Mouse (Mus musculus): ENCODE measurements around the gene Scd2.
"Not testable (repeated sequence)": the region's sequence is repeated elsewhere in the genome, so short reads cannot be mapped to it uniquely, and the experiment has no call there.

The Scd2 gene

DNA sequence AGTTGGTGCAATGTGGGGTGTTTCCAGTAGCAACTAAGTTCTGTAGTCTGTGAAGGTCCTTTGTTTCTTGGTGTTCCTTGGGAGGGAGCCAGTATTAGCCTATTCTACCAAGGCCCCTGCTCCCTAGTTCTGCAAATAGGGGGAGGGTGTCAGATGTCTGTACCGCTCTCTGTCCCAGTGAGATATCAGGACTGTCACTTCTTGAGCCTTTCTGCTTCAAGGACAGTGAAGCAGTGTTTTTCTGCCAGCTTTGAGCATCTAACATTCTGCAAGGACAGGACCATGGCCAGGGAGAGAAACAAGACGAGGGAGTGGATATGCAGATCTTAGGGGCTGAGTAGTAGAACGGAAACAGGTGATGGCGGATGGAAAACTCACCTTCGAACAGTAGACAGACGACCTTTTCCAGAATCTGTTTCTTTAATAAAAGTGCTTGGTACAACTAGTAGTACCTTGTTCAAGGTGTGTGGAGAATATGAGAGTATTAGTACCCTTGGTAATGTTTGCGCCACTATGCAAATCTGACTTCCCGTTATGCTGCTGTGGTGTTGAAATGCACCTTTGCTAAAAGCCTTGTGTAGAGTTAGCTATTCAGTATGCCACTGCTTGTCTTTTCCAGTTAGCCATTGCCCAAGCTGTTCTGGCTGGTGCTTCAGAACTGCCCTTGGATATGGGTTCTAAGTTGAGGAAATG is 3.7 kb downstream of the Scd2 start:
- no peak for DNase-seq (ENCODE audit: low spot score)

DNA sequence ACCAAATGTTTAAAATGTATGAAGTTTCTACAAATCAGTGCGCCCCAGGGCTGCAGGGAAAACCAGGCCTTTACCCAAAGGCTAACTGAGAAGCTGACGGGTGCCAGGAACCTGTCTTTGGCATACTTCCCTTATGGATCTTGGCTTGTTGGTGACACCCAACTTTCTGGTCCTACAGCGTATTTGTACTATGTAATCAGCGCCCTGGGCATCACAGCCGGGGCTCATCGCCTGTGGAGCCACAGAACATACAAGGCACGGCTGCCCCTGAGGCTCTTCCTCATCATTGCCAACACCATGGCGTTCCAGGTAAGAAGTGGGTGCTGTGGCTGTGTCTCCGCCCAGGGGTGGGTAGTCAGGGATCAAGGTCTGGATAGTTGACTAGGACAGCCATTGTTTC is 4.4 kb downstream of the Scd2 start:
- DNase-seq (ENCODE audit: low spot score), result no peak

- DNase-seq (ENCODE audit: low spot score), result no peak
Measured at GRCm38 (mm10) chr19:44299078-44299477, 5.6 kb downstream of the Scd2 start.

DNA sequence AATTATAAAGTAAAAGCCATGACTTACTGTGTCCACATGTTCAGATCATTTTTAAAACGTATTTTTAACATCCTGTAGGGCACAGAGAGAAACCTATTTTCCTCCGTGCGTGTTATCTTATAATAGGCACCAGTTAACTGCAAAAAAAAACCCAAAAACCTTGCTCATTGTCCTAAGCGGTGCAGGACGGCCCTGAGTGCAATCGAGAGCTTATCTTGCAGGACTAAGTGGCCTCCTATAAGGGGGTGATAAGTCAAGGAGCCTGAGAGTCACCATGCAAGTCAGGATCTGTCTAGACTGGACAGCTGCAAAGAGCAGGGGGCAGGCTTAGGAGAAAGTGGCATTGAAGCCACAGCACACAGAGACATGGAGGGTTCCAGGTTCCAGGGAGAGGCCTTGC is 6.4 kb downstream of the Scd2 start:
- no peak for DNase-seq (ENCODE audit: low spot score)

GRCm38 (mm10) chr19:44300520-44300919 is 7.0 kb downstream of the Scd2 start:
- no peak for DNase-seq (ENCODE audit: low spot score)

- no peak for DNase-seq (ENCODE audit: low spot score)
Measured at GRCm38 (mm10) chr19:44301176-44301575, 7.7 kb downstream of the Scd2 start.

DNA sequence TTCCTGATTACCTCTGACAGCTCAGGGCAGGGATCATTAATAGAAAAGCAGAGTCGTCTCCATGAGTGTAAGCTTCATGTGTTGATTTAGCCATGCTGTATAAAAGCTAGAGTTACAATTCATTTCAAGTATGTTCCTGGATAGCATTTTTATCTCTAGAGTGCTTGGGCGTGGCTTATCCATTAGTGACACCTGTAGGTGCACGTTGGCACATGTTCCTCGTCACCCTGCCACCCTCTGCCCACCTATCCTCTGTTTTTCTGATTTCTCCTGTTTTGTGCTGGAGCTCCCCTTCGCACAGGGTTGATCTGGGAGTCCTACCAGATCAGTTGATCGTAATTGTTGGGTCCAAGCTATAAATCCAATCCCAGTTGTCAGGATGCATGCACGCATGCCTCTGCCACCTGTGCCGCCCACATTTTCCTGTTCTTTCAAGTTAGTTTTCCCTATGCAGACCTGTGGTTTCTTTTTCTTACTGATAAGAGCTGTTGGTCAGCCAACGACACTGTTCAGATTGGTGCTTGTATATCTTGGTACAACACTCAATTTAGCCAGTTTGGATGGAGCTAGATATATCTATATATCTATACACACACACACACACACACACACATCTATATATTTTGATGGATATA is 8.3 kb downstream of the Scd2 start:
- no peak for DNase-seq (ENCODE audit: low spot score)

DNA sequence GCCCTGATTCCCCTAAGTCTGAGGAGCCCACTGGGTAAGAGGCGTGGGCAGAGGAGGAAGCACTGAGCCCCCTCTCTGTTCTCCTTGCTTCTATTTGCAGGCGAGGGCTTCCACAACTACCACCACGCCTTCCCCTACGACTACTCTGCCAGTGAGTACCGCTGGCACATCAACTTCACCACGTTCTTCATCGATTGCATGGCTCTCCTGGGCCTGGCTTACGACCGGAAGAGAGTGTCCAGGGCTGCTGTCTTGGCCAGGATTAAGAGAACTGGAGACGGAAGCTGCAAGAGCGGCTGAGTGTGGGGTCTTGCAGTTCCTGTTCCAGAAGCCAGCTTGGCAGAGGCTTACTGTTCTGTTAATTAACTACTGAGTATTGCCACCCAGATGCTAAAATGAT is 9.4 kb downstream of the Scd2 start:
- DNase-seq (ENCODE audit: low spot score), result no peak

GRCm38 (mm10) chr19:44303502-44303901 is 10.0 kb downstream of the Scd2 start:
- no peak for DNase-seq (ENCODE audit: low spot score)

DNA sequence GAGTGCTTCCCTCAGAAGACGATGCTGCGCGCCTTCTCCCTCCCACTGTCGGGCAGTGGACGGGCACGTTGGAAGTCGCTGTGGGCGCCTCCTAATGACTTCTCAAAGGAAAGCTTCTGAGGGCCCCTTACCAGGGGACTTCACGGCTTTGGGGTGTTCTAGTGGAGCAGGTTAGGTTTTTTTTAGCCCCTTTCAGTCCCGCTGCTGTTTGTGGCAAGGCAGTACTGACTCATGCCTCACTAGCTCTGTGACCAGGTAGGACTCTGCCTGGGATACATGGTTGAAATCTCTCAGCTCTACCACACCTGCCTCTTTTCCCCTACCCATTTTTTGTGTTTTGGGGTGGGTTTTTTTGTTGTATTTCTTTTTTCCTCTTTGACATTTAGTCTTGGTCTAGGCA is 10.9 kb downstream of the Scd2 start:
- no peak for DNase-seq (ENCODE audit: low spot score)

DNA sequence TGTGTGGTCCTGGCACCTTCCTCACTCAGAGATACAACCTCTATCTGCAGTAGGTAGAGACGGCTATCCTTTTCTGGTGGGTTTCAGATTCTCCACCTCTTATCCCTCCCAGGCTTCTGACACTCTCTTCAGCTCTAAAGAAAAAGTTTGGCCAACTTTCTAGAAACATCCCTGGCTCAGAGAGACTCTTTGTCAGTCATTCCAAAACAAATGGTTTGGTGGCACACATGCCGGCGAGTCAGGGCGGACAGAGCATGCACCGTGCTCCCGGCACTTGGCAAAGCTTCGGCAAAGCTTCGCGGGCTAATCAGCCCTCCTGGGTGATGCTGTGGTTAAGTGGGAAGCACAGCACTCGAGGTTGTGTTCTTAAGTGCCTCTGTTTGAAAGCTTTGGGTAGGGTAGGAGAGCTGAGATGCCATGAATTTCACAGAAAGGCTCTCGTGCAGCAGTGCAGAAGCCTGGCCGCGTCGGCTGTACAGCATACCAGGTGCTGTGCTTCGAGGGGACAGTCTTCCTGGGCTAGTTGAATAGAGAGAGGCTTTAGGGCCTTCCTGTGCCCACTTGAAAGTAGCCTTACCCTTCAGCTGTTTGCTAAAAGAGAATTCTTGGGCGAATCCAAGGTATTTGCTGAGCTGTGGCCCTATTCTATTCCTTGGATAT is 11.5 kb downstream of the Scd2 start:
- no peak for DNase-seq (ENCODE audit: low spot score)

DNA sequence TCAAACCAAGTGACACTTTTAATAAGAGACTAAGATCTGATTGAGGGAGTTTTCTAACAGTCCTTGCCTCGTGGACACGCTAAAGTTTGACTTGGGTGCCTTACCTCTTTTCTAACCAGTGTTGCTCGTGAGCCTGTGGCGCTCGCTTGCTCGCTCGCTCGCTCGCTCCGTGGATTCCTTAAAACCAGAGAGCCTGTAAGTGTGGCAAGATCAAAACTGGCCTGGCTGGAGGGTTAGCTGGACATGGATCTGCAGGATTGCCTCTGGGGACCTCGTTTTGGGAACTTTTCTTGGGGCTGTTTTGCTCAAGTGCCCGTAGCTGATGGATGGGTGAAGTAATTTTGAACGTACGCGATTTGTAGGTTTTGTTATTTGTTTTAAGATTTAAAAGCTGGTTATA is 12.2 kb downstream of the Scd2 start:
- no peak for DNase-seq (ENCODE audit: low spot score)

GRCm38 (mm10) chr19:44306171-44306570 is 12.7 kb downstream of the Scd2 start:
- DNase-seq (ENCODE audit: low spot score), result no peak

DNA sequence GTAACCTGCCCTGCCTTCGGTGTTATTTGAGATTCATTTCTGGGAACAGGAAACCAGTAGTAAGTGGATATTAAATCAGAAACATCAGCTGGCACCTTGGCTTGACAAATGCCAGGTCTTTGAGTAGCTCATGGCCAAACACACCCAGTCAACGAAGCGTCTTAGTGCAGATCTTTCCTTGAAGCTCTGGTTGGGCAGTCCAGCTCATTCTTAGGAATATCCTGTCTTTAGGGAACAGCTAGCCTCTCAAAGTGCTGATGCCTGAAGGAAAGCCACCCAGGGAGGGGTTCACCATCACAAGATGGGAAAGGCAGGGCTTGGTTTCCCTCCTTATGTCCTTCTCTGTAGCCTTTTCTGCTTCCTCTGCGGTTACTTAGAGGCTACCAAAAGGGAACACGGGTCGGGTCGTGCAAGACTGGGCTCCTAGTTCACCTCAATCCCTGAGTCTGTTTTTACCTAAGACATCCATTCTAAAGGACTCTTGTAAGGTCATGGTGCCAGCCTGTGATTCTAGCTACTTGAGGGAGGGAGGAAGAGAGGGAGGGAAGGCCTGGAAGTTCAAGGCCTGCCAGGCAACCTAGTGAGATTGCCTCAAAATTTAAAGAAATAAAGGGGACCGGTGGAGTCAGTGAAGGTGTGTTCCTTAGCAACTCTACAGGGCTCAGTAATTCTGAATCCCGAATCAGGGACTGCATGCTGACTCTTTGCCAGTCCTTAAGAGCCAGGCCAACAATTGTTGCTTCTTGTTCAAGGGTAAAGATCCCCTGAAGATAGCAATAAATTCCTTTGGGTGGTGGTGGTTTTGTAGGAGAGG is 13.8 kb downstream of the Scd2 start:
- DNase-seq (ENCODE audit: low spot score), result no peak

DNA sequence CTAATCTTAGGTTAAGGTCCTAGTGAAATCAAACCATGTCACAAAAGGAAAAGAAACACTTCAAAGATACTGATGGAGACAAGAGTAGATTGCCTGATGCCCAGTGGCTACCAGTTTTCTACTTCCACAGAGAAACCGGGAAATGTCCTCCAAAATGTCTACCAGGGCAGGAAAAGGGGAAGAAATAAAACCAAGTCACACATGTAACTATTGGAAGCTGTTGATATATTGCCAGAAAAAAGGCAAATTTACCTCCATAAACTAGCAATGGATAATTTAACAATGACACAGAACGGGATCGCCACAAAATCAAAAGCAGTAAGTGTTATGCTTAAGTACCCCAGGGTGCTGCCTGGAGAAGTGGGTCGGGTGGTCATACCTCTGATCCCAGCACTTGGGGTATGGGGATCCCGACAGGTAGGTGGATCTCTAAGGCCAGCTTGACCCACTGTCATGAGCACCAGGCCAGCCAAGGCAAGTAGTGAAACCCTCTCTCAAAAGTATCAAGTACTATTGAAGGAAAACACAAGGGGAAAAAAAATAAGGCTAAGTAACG is 14.5 kb downstream of the Scd2 start:
- no peak for DNase-seq (ENCODE audit: low spot score)

DNA sequence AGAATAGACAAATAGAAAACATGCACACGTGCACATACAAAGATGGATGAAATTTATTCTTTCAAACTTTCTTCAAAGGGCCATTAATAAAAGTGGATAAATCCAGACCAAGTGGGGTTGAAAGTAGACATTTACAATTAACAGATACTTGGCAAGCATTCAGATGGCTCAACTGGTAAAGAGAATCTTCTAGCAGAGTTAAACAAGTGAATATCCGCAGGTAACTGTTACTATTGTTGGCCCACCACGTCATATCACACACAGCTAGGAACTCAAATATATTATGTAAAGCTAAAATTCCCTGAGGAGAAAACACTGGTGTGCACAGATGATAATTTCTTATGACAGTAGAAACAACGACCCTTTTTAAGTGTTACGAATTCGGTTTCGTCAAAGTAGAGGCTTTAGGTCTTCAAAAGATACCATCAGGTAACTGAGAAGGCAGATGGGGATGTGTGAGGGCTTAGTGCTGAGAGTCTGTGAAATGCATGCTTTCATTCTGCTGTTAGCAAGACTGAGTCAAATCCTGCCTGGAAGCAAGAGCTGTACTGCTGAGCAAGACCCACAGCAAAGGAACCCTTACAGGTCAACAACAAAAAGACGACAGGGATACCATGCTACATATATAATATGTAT is 15.3 kb downstream of the Scd2 start:
- DNase-seq (ENCODE audit: low spot score), result no peak

DNA sequence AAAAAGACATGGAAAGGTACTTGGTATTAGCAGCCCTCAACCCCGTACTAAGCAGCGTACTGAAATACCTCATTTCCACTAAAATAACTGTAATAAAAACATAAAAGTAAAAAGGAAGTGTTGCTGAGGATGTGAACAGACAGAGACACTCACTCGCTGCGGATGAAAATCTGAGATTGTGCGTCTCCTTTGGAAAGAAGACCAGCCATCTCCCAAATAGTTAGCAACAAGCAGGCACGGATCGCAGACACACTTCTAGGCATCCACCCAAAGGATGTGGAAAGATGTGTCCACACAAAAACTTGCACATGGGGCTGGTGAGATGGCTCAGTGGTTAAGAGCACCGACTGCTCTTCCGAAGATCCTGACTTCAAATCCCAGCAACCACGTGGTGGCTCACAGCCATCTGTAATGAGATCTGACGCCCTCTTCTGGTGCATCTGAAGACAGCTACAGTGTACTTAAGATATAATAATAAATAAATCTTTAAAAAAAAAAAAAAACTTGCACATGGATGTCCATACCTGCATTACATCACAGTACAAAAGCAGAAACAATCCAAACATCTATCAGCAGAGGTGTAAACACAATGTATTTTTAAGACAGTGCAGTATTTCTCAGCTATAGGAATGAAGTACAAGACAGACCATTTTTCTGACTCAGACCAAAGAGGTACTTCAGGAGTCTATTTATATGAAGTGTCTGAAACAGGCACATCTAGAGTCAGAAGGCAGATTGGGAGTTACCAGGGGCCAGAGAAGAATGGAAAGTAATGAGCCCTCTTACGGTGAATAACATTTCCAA is 16.1 kb downstream of the Scd2 start:
- no peak for DNase-seq (ENCODE audit: low spot score)

- not testable (repeated sequence) for DNase-seq (ENCODE audit: low spot score)
Measured at GRCm38 (mm10) chr19:44310155-44310575, 16.7 kb downstream of the Scd2 start.

- DNase-seq (ENCODE audit: low spot score), result no peak
Measured at GRCm38 (mm10) chr19:44310814-44311213, 17.3 kb downstream of the Scd2 start.

- no peak for DNase-seq (ENCODE audit: low spot score)
Measured at GRCm38 (mm10) chr19:44311306-44312006, 18.0 kb downstream of the Scd2 start.
